Mouse (Mus musculus) megakaryocyte-erythroid progenitor cell, adult 5-6 weeks (primary cell): ENCODE measurements around the gene Tpst1. TPM values are rescaled to one million over a fixed set of nuclear protein-coding genes. Genes with fewer than 3 reads are reported as not detected.
"Not testable (repeated sequence)": the region's sequence is repeated elsewhere in the genome, so short reads cannot be mapped to it uniquely, and the experiment has no call there.

Experiments used
- ATAC-seq: replicated peaks from 2 replicates; pipeline ENCODE4 v1.8.0; 2016; ENCODE audit warnings: mild to moderate bottlenecking, inconsistent platforms; ENCODE audit not compliant: severe bottlenecking, poor library complexity, low FRiP score, low TSS enrichment
- total RNA-seq, 2 experiments: library from RNA; stranded (forward) in 1 of 2; stranded (reverse) in 1 of 2; fragments of 200-1000, 215-1000 nt in 1 of 2; fragments of >200 nt in 1 of 2; fragmentation: Nextera tagmentation in 1 of 2; gene quantifications; 2 replicates each; pipeline ENCODE4 v1.2.3; 2014 to 2017

Gene Tpst1
- 12.1 and 17.6 TPM in 2 replicates for total RNA-seq (2014; fragmentation: Nextera tagmentation)
- total RNA-seq (2017) = 4.8 and 7.9 TPM in 2 replicates

DNA sequence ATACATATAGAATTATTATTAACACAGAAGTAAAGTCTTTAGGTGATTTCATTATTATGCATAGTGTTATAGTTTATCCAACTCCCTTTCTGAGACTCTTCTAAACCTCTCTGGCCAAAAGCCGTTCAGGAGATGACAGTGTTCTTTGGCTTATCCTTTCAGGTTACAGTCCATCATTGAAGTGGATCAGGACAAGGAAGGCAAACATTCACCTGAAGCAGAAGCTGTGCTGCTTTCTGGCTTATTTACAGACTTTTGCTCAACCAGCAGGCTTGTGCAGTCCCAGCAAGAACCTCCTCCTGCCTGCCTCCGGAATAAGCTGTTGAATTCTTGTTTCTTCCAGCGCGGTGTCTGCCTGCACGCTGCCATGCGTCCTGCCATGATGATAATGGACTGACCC, at the start of gene Tpst1:
Tpst1 (plus strand) TSS at position 301 of the 400 bp plus-strand sequence.
- no peak for ATAC-seq

DNA sequence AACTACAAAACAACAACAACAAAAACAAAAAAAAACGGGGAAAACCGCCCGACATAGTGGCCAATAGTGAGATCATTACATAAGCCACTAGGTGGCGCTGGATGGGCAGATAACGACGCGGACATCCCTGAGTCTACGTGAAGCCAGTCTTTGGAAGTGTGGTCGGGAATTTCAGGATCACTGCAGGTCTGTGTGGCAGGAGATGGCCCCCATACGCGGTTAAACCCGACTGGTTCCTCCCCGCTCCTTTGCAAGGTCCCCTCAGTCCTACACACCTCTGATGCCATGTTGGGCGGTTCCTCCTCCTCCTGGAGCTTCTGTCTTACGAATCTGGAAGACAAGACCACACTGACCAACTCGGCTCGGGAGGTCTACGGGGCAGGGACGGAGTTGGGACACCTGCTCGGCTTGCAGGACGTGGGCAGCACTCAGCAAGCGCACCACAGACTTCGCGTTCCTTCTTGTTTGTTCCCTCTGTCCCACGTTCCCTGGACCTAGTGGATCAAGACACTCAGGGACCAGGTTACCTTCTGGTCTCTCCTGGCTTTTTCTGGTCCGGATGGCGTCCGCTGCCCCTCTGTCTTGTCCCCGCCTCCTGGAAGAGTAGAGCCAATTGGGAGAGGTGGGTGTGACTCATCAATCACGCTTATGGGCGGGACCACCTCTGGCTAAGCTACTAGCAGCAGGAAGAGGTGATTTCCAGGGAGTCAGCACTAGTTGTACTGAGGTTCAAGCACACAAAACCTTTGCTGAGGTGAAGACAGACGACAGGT, 49.2 kb upstream of the Tpst1 start:
- peak; percentile 92 for ATAC-seq

DNA sequence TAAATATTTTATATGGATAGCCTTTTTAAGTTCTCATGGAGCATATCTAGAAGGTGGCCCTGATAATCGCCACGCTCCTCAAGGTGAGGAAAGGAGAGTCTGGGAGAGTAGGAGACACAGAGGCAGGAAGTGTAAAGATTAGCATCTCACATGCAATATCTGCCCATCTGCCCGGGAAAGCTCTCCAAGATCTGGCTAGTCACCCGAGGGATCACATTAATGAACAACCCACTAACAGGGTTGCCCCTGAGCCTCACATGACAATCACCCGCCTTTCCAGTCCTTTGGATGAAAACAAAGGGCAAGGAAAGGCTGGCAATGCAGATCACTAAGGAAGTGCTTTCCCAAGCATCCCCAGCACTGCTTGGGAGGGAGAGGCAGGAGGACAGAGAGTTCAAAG, 46.0 kb upstream of the Tpst1 start:
- no peak for ATAC-seq

DNA sequence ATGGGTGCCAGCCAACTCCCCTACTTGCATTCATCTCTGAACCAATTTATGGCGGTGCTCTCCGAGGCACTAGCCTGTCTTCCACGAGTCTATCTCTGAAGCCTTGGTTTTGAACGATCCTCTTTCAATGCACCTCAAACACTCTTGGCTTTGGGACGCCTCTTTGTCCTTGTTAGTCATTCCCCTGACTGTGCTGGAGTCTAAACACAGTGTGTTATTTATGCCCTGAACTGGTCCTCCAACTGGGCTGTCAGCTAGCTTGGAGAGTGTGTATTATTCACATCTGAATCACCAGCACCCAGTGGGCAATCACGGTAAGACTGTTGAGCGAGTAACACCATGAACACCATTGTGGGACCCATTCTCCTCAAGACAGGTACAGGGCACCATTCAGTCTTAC, 45.4 kb upstream of the Tpst1 start:
- no peak for ATAC-seq

DNA sequence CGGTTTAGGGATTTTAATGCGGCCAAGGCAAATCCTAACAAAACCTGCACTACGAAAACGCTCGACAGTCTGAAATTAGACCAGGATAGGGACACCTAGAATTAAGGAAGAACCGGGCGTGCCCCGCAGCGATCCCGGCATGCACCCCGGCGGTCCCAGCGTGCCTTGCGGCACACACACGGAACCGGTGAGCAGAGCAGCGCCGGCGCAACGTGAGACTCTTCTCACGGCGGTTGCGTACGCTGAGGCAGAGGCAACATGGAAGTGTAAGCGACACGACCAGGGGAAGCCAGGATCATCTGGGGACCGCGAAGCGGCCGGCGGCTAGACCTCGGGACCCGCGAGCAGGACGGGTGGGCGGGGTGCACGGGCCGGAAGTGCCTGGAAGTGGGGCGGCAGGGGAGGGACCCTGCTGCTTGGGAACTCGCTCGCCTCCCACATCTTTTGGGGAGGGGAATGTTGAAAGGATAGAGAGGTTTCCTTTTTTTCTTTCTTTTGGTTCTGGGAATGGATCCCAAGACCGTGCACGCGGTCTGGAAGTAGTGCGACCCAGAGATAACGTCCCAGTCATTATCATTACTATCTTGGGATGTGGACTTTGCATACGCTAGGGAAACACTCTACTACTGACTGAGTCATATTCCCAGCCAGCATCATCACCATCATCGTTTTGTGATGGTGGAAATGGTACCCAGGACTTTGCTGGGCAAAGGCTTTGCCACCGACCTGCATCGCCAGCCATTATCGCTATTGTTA, 43.8 kb upstream of the Tpst1 start, which contains the start of the genes Asl and Crcp:
Asl (minus strand) TSS at position 106 of the 756 bp plus-strand sequence.
Crcp (plus strand) TSS at position 149 of the 756 bp plus-strand sequence.
- peak; percentile 75 for ATAC-seq

DNA sequence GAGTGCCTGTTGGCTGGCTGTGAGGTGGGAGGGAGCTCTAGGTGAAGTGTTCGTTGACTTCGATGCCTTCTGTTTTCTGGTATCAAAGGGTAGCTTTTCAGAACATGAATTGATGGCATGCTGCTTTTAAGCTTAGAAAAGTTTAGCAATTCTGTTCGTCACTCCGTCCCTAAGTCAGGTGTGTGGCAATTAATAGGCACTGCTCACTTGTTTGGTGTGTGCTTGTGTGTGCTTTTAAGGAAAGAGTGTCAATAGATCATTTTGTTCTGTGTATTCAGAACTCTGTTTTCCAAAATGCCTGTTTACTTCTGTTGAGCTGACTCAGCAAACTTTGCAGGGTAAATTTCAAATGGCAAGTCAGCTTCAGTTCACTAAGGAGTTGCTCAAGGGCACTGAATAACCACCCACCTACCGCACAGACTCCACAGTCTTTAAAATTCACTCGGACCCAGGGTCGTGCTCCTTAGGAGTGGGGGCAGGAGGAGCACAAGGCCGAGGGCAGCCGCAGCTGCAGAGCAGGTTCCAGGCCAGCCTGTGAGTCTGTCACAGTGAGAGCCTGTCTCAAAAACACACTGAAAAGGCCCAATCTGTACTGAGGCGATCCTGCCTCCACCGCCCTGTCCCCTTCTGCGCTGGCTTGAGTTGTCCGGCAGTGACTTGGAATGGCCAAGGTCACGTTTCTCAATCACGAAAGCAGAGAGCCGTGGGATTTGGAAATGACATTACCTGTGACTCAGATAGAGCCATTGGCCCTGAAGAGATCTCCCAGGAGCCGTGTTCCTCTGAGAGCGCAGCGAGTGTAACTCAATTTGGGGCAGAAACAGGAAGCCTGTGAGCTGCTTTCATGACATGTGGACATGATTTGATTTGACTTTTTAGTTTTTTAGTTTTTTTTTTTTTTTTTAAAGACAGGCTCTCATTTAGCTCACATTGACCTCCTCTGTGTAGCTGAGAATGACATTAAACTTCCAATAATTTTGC, 41.4 kb upstream of the Tpst1 start:
- ATAC-seq = no peak

DNA sequence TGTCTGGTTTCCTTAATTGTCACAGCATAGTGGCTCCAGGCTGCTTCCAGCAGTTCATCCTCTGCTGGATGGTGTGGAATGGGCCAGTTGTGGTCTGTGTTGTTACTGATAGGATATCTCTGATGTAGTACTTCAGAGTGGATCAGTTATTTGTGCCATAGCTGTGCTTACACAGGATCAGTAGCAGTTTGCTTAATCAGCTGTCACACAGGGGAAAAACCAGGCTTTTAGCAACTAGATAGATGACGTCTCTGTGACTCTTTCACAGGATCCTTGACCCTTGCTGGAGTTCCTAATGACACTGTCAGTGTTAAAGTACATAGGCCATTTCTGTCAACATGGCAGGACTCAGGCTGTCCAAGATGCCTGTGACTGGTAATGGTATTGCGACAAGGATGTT, 39.3 kb upstream of the Tpst1 start:
- ATAC-seq = peak; percentile 52

DNA sequence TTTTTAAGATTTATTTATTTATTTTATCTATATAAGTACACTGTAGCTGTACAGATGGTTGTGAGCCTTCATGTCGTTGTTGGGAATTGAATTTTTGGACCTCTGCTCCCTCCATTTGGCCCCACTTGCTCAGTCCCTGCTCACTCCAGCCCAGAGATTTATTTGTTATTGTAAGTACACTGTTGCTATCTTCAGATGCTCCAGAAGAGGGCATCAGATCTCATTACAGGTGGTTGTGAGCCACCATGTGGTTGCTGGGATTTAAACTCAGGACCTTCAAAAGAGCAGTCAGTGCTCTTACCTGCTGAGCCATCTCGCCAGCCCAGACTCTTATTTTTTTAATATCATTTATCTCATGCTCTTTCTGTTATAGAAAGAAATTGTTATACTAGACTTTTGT, 36.8 kb upstream of the Tpst1 start:
- ATAC-seq = not testable (repeated sequence)

DNA sequence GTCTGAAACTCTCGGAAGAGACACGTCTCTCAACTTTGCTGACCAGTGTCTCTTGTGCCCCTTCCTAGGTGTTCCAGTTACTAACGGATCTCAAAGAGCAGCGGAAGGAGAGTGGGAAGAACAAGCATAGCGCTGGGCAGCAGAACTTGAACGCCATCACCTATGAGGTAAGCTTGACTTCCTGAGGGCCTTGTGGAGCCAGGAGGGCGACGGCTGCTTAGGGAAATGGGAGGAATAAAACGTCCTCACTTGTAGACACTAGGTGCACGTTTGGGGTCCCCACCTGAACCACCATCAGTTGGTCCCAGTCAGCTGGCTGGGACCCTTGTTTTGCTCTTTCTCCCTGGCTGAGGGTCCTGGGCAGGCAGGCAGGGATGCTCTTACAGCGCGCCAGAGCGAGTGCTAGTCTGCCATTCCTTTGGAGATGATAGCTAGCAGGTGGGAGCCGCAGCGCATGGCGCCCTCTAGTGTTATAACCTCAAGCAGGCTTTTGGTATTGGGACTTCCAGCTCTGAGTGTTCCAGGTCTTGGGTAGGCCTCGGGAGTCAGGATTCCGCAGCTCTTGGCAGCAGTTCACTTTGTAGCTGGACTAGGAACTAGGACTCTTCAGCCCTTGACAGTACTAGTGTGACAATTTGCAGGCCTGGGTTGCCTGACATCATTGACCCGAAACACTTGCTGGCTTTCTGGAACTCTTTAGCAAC, 35.2 kb upstream of the Tpst1 start:
- 0 out of 2 replicates have a peak, but pooled peaks have one; percentile 57 for ATAC-seq

DNA sequence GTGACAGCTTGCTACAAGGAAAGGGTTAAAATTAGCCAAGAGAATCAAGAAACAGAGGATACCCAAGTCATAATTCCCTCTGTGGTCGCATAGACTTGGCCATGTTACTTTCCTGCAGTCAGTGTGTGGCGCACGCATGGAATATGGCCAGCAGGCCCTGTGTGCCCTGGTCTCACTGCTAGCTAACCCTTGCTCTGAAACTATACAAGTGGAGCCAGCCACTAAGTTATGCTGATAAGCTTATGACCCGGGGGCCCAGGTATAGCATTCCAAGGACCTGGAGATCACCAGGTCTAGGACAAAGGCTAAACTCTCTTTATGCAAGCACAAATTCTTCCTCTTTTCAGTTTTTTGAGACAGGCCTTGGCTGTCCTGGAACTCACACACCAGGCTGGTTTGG, 32.3 kb upstream of the Tpst1 start:
- no peak for ATAC-seq

DNA sequence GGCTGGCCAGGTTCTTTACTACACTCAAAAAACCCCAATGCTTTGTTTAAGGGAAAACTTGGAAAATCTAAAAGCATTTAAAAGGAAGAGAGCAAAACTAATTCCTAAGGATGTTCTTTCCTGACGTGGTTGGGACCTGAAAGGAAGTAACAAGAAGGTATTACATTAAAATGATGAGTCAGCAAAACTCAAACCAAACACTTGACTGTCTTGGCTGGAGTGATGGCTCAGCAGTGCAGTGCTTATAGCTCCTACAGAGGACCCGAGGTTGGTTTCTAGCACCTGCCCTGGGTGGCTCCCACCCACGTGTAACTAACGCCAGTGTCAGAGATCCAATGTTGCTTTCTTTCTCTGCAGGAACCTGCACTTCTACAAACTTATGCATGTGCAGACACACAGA, 31.9 kb upstream of the Tpst1 start:
- ATAC-seq = no peak

DNA sequence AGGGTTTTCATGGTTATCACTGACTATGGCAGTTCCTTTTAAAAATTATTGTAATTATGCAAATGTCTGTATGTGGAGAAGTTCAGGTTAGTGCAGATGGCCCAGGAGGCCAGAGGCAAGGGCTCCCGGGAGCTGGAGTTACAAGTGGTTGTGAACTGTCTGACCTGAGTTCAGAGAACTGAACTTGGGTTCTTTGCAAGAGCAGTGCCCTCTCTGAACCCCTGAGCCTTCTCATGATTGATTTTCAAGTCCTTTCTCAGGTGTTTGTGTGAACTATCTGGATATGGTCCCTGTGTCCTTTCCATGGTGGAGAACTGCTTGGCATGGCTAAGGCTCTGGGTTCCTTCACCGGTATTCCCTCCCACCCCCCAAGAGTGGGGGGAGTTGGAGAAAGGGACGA, 29.4 kb upstream of the Tpst1 start:
- no peak for ATAC-seq

DNA sequence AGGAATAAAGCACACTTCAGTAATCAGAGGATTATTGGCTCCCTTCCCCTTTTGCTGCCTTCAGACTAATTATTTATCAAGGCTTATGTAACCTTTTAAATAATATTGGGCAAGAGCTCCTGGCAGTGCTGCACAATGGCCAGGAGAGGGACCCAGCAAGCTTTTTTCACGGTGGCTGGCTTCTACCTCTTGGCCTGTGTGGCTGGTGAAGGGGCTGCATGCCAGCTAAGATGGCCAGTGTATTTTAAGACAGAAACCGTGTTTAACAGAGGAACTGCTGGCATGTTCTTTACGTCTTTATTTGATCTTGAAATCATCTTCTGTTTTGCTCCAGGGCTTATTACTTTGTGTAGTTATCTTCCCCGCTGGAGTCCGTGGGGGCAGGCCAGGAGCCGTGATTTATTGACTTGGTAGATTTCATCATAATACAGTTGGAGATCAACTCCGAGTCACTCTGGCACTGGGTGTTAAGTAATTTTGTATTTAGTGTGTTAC, 28.9 kb upstream of the Tpst1 start:
- peak; percentile 72 for ATAC-seq

DNA sequence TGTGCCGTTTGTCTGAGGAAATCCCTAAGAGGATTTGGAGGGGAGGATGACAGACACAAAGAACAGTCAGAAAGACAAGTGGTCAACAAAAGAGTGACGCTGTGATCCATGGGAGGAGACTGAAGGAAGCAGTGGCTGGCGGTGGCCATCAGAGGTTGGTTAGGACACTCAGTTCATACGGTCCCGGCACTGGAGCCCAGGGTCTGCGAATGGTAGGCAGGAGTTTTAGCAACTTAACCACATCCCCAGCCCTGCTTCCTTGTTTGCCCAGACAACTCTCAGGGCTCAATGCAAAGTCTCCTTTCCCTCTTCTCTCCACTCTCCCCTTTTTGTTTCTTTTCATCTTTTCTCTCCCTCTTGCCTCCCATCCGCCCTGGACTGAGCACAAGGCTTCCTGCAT, 27.0 kb upstream of the Tpst1 start:
- 0 out of 2 replicates have a peak, but pooled peaks have one; percentile 19 for ATAC-seq

DNA sequence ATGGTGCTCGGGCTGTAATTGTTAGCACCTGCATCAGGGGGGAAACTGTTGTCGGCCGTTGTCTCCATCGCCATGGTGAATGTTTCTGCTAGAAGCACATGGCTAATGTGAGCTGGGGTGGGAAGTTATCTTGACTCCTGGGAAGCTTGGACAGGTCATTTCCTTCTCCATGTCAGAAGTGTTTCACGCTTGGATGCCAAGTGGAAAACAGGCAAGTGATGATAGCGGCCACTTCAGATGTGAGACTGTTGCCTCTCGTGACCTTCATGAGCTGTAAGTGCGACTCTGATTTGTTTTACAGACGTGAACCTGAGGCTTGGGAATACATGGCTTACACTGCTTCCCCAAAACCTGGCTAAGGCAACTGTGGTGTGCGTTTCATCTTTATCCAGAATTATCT, 26.5 kb upstream of the Tpst1 start:
- no peak for ATAC-seq

DNA sequence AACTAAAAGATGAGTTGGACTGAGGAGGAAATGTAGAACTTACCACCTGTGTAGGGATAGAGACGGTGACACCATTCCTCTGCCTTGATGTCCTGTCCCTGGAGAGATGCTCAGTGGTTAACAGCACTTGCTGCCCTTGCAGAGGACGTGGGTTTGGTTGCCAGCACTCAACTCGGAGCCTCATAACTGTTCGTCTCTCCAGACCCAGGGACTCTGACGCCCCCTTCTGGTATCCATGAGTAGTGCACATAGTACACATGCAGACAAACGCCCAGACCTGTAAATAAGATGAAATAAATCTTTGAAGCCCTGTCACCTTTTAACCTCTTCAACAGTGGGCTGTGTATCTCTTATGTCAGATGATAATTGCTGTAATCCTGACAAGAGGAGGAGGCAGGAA, 26.1 kb upstream of the Tpst1 start:
- no peak for ATAC-seq

DNA sequence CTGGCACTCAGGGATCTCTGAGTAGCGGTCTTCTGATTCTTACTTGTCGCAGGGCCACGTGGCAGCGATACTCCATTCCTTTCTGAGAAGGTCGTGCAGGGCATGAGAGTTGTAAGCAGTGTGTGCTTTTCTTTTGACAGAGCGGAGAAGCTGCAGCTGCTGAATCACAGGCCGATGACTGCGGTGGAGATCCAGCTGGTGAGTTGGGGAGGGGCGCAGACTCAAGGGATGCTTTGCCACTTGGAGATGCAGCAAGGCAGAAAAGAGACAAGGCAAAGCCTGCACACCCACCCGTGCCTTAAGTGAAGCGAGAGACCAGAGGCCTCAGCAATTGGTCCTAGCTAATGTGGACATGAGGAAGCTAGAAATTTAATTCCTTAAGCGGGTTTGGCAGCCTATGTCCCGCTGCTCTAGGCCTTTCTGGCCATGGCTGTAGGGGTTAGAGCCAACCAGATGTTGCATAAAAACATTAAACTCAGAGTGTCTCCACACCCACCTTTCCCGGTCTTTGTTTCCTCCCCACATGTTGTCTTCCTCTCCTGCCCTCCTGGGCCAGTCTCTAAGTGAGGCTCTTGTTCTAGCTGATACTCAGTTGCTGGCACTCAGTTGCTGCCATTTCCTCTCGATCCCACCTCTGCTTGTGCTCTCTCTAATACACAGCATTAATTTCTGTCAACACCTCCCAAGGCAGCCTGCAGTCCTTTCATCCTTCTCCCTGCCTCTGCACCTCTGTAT, 24.2 kb upstream of the Tpst1 start:
- ATAC-seq = no peak

DNA sequence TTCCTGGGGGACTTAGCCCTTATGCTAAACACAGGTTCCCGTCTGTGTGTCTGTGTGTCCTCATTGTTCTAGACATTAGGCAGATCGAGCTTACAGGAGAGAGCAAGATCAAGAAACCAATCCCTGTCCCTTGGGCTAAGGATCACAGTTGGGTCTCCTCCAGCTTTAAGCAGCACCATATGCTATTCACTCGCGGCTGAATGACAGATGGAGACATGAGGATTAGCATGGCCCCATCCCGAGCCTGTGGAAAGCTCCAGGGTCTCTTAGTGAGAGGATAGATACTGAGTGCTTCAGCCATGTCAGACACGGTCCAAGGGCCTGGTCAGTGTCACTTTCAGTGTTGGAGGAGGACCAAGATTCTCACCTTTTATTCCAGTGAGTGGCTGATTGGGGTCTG, 22.7 kb upstream of the Tpst1 start:
- no peak for ATAC-seq
